Mouse (Mus musculus) midbrain, embryonic 16.5 days (tissue): Measurements from ENCODE around the gene Galnt10. TPM values are rescaled to one million over a fixed set of nuclear protein-coding genes. Genes with fewer than 3 reads are reported as not detected.

Source experiments
- ATAC-seq: fragments of 200-750 bp; cut with Nextera tagmentation; 2 replicates; pipeline ENCODE4 v1.8.0; 2017; ENCODE audit warnings: moderate TSS enrichment
- H3K27ac ChIP-seq: fragments of 300-500 bp; sonication (generic); 2 replicates; pipeline ENCODE4 v1.5.1; 2014; ENCODE audit warnings: mild to moderate bottlenecking, low read length, mixed read lengths
- H3K27me3 ChIP-seq: fragments of 300-500 bp; sonication (generic); 2 replicates; pipeline ENCODE4 v1.6.1; 2014; ENCODE audit warnings: low read depth, low read length, mixed read lengths; ENCODE audit not compliant: control insufficient read depth, insufficient read depth
- H3K36me3 ChIP-seq: fragments of 300-500 bp; sonication (generic); 2 replicates; pipeline ENCODE4 v1.6.1; 2014; ENCODE audit warnings: mild to moderate bottlenecking, low read length, moderate library complexity, mixed read lengths; ENCODE audit not compliant: control insufficient read depth, insufficient read depth
- H3K4me1 ChIP-seq: fragments of 300-500 bp; sonication (generic); 2 replicates; pipeline ENCODE4 v1.6.1; 2014; ENCODE audit warnings: mild to moderate bottlenecking, low read length, mixed read lengths; ENCODE audit not compliant: control insufficient read depth, insufficient read depth
- H3K4me2 ChIP-seq: fragments of 300-500 bp; sonication (generic); 2 replicates; pipeline ENCODE4 v1.6.1; 2014; ENCODE audit warnings: mild to moderate bottlenecking, low read length, mixed read lengths
- H3K4me3 ChIP-seq: fragments of 300-500 bp; sonication (generic); 2 replicates; pipeline ENCODE4 v1.5.1; 2014; ENCODE audit warnings: low read depth, mild to moderate bottlenecking, low read length, moderate library complexity, mixed read lengths
- H3K9ac ChIP-seq: fragments of 300-500 bp; sonication (generic); 2 replicates; pipeline ENCODE4 v1.6.1; 2014; ENCODE audit warnings: low read depth, low read length, mixed read lengths
- H3K9me3 ChIP-seq: fragments of 300-500 bp; sonication (generic); replicated peaks from 2 replicates; pipeline ENCODE4 v1.6.1; 2014; ENCODE audit warnings: mild to moderate bottlenecking, low read length, mixed read lengths; ENCODE audit not compliant: control insufficient read depth, poor library complexity, severe bottlenecking
- WGBS: fragments of 180-500 bp; shearing (Covaris S2); extraction: QIAGEN DNeasy Blood & Tissue Kit; methylation state at CpG from one replicate; pipeline ENCODE4 v1.1.7; 2014; 5-methylcytosine and 5-hydroxymethylcytosine counted together
- polyA plus RNA-seq: library from polyadenylated mRNA; unstranded; fragments of >200 nt; fragmentation: Nextera tagmentation; extraction: Ambion mirVana; gene quantifications from 2 replicates; pipeline ENCODE4 v1.2.1, GENCODE M21; 2015

The Galnt10 gene
- polyA plus RNA-seq, 1 experiment from 2014 or later = 14.8 TPM

DNA sequence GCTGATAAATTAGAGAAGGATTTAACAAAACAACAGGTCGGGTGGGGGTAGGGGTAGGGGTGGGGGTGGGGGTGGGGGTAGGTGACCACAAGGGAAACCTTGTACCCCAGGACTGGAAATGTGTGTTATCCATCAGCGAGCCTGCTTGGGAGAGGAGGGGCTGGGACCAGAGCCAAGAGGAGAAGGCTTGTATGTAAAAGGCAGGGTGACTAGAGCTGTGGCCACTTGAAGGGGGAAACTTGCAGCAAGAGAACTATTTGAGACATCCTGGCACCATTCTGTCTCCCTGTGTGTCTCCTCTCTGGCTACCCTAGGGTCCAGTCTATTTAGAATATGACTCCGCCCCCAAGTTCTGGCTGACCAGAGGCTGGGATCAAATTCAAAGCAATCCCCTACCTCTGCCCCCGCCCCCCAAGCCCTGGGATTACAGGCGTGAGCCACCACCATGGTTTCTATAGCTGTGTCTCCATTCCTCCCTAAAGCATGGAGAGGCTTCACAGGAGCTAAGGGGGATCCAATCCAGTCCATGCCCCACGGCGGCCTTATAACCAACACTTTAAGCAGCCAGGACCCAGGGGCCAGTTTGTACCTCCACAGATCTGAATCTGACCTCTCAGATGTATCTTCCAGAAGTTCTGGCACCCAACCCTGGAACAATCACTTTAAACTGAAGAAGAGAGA lies 13.3 kb upstream of the Galnt10 start:
- Histone ChIP-seq H3K4me2 (no peak overlapping the region), H3K9ac (no peak overlapping the region), H3K4me3 (no peak overlapping the region), H3K36me3 (no peaks in the 10 kb centered on the region), H3K27ac (no peak overlapping the region), H3K27me3 (no peaks in the 10 kb centered on the region), H3K9me3 (no peaks in the 10 kb centered on the region), H3K4me1 (no peaks in the 10 kb centered on the region)
- ATAC-seq = no peak
- WGBS = 73% methylated on average over 7 of the region's 7 CpGs

- H3K9ac ChIP-seq = no peak overlapping the region
- H3K27ac ChIP-seq = no peak overlapping the region
- H3K36me3 ChIP-seq = no peaks in the 10 kb centered on the region
- H3K4me1 ChIP-seq = no peaks in the 10 kb centered on the region
- no peak overlapping the region for H3K4me2 ChIP-seq
- no peaks in the 10 kb centered on the region for H3K9me3 ChIP-seq
- H3K4me3 ChIP-seq = no peak overlapping the region
- ATAC-seq = no peak
- no peaks in the 10 kb centered on the region for H3K27me3 ChIP-seq
- 97% methylated on average over 2 of the region's 2 CpGs for WGBS
Observed at GRCm38 (mm10) chr11:57633006-57633405, 12.2 kb upstream of the Galnt10 start.

GRCm38 (mm10) chr11:57633975-57634585 lies 11.2 kb upstream of the Galnt10 start:
- WGBS = 61% methylated on average over 6 of the region's 6 CpGs
- no peak for ATAC-seq
- no peak overlapping the region for H3K27ac ChIP-seq
- H3K9me3 ChIP-seq = no peaks in the 10 kb centered on the region
- H3K36me3 ChIP-seq = no peaks in the 10 kb centered on the region
- H3K27me3 ChIP-seq = no peaks in the 10 kb centered on the region
- no peak overlapping the region for H3K9ac ChIP-seq
- no peaks in the 10 kb centered on the region for H3K4me1 ChIP-seq
- no peak overlapping the region for H3K4me3 ChIP-seq
- H3K4me2 ChIP-seq = no peak overlapping the region

DNA sequence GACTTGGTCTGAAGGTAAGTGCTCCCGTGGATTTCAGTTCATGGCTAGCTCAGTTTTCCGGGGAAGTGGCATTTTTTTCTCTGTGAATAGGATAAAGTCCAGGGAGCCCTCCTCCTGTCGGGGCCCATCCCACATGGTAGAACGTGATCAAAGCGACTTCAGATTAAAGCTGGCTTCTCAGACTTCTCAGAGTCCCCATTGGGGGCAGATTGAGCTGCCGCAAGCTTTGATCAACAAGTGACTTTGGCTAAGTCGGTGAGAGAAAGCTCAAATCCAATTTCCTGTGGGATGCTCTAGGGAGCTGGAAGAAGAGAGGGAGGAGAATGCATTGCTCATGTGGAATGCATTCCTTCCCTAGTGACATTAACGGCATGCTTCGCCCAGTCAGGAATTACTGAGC lies 10.1 kb upstream of the Galnt10 start:
- H3K27ac ChIP-seq = no peak overlapping the region
- no peak overlapping the region for H3K9ac ChIP-seq
- H3K4me1 ChIP-seq = no peaks in the 10 kb centered on the region
- no peak overlapping the region for H3K4me3 ChIP-seq
- 0 out of 2 replicates have a peak, but pooled peaks have one; percentile 58 for ATAC-seq
- H3K36me3 ChIP-seq = no peaks in the 10 kb centered on the region
- H3K27me3 ChIP-seq = no peaks in the 10 kb centered on the region
- 3% methylated on average over 9 of the region's 9 CpGs for WGBS
- H3K4me2 ChIP-seq = 0 out of 2 replicates have a peak overlapping the region, but pooled peaks have one; percentile 7
- no peaks in the 10 kb centered on the region for H3K9me3 ChIP-seq

DNA sequence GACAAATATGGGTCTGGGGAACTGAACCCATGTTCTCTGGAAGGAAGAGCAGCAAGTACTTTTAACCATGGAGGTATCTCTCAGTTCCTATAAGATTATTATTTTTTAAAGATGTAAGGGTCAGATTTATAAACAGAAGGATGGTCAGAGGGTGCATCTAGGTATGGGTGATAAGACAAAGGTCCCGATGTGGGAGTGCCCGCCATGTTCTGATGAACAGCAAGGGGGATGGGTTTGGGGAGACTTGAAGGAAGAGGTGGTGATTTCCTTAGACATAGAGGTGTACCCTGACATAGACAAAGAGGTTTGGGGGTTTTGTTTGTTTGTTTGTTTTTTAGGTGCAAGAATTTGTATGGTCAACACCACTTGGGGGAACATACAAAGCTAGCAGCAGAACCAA lies 1.6 kb upstream of the Galnt10 start:
- ATAC-seq = no peak
- Histone ChIP-seq H3K4me1 (peaks cover 18% of the 10 kb centered on the region), H3K36me3 (no peaks in the 10 kb centered on the region), H3K9ac (0 out of 2 replicates have a peak overlapping the region, but pooled peaks have one; percentile 85), H3K4me3 (no peak overlapping the region), H3K4me2 (peak overlapping the region; percentile 96), H3K27ac (no peak overlapping the region), H3K9me3 (no peaks in the 10 kb centered on the region), H3K27me3 (no peaks in the 10 kb centered on the region)
- 66% methylated on average over 2 of the region's 2 CpGs for WGBS

DNA sequence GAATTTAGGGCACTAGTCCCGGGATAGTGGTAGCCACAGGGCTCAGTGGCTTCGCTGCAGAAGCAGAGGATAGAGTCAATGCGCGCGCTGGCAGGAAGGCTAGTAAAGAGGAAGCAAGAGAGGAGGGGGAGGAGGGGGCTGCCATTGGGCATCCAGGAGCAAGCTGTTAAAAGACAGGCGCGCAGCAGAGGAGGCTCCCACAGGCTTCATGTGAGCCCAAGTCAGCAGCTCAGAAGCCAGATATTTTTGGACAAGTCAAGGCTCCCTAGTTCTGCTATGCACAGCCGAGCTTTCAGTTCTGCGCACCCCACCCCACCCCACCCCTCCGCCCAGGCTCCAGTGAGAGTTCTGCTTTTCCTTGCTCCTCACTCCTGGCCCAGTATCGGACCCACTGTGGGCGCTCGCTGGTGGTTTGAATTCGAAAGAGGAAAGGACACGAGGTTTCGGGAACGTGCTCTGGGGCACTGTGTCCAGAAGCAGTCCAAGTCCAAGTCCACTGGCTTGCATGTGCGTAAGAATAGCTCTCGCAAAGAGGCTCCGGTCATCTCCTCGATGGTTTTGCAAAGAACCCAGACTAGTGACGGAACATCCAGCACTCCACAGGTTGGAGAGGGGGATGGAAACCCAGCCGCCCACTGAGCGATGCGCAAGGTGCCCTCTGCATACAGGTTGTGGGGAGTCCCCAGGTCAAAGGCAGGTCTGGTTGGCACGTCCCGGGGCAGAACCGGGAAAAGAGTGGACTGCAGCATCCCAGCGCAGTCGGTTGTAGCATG lies 811 bp upstream of the Galnt10 start:
- H3K36me3 ChIP-seq = no peaks in the 10 kb centered on the region
- WGBS = 0% methylated on average over 30 of the region's 30 CpGs
- peak overlapping the region; percentile 85 for H3K27ac ChIP-seq
- H3K9me3 ChIP-seq = no peaks in the 10 kb centered on the region
- H3K4me3 ChIP-seq = peak overlapping the region; percentile 66
- no peaks in the 10 kb centered on the region for H3K27me3 ChIP-seq
- peak overlapping the region; percentile 96 for H3K4me2 ChIP-seq
- H3K4me1 ChIP-seq = peaks cover 18% of the 10 kb centered on the region
- peak; percentile 72 for ATAC-seq
- peak overlapping the region; percentile 85 for H3K9ac ChIP-seq

DNA sequence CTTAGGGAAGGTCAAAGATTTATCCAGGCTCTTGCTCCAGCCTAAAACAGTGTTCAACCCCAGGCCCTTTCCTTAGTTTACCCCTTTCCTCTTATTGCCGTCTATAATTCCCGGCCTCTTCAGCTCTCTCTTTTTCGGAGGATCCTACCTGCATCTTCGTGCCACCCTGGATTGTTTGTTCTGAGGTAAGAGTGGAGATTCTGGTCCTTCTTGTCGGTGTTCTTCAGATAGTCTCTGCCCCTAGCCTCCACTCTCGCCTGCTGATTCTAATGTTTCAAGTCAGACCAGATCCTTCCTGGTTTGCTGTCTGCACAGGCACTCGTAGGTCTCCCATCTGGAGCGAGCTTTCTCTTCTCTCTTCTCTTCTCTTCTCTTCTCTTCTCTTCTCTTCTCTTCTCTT lies 605 bp downstream of the Galnt10 start:
- Histone ChIP-seq H3K27ac (no peak overlapping the region), H3K4me3 (peak overlapping the region; percentile 66), H3K27me3 (no peaks in the 10 kb centered on the region), H3K9ac (peak overlapping the region; percentile 85), H3K9me3 (no peaks in the 10 kb centered on the region), H3K4me2 (peak overlapping the region; percentile 96), H3K36me3 (no peaks in the 10 kb centered on the region), H3K4me1 (peaks cover 21% of the 10 kb centered on the region)
- 29% methylated on average over 8 of the region's 8 CpGs for WGBS
- no peak for ATAC-seq

GRCm38 (mm10) chr11:57646416-57646815 lies 1.2 kb downstream of the Galnt10 start:
- Histone ChIP-seq H3K4me3 (peak overlapping the region; percentile 66), H3K4me2 (peak overlapping the region; percentile 96), H3K4me1 (peaks cover 26% of the 10 kb centered on the region), H3K27ac (no peak overlapping the region), H3K9me3 (no peaks in the 10 kb centered on the region), H3K36me3 (no peaks in the 10 kb centered on the region), H3K27me3 (no peaks in the 10 kb centered on the region), H3K9ac (no peak overlapping the region)
- WGBS = 21% methylated on average over 1 of the region's 1 CpGs
- no peak for ATAC-seq

GRCm38 (mm10) chr11:57646940-57647339 lies 1.7 kb downstream of the Galnt10 start:
- ATAC-seq = no peak

More at GRCm38 (mm10) chr11:57646940-57647339, 1.7 kb downstream of the Galnt10 start:
- H3K4me2 ChIP-seq = peak overlapping the region; percentile 96
- H3K27ac ChIP-seq = no peak overlapping the region
- H3K4me1 ChIP-seq = peaks cover 31% of the 10 kb centered on the region
- H3K9ac ChIP-seq = no peak overlapping the region
- 77% methylated on average over 8 of the region's 8 CpGs for WGBS
- no peaks in the 10 kb centered on the region for H3K36me3 ChIP-seq
- no peaks in the 10 kb centered on the region for H3K9me3 ChIP-seq
- H3K27me3 ChIP-seq = no peaks in the 10 kb centered on the region
- H3K4me3 ChIP-seq = peak overlapping the region; percentile 66; the same call in 1 of the 2 replicates
